In genomic region chr11:35398353-35398752, GRCm38 (mm10) we compare ENCODE assay signal across 21 mouse cellular contexts.
DNase-seq lines count a peak whose midpoint lies in the region; ATAC-seq and TF ChIP-seq lines count a peak whose summit lies in the region.
"Had no signal": no experiment of that assay in that cellular context is flagged by ENCODE, and none has a peak within 500 bp of the region (broad histone marks: within the 10 kb centered on the region; RNA-seq: fewer than 3 reads in every experiment).

No protein-coding gene starts in this region.

- TF ChIP-seq CTCF in layer of hippocampus, adult 2 months (conservative IDR thresholded peaks at IDR 0.05), result no peak

- peak overlapping the region; percentile 70; the same call in 1 of the 2 replicates for H3K27ac ChIP-seq in layer of hippocampus, adult 2 months

- peak; percentile 71 for ATAC-seq in frontal cortex, adult (ENCODE audit: low TSS enrichment)
- ATAC-seq: activated CD4-positive, CD25-positive, alpha-beta regulatory T cell, adult 4 months; CD4-positive, CD25-positive, alpha-beta regulatory T cell, adult 4 months; Patski had no signal

- no peak for DNase-seq in frontal cortex, postnatal 36 days (ENCODE audit: low spot score in 2 of 2)
- DNase-seq in layer of hippocampus, adult 2 months (ENCODE audit: low spot score in 2 of 2), result no peak
- DNase-seq in layer of hippocampus, adult 9-11 months, result no peak
- peak; percentile 24 for DNase-seq in right cerebral cortex, adult 18-20 months
- DNase-seq in right cerebral cortex, postnatal 25 days, result no peak
- peak; percentile 63 for DNase-seq in brain, adult 2 months (ENCODE audit: low read depth, low spot score)
- DNase-seq in urinary bladder, postnatal 14 days (ENCODE audit: low spot score), result no peak
- DNase-seq: adrenal gland, adult 2 months; adrenal gland, adult 8-10 months; adrenal gland, postnatal 10 days; adrenal gland, postnatal 14 days; adrenal gland, postnatal 25 days; adrenal gland, postnatal 36 days; B cell, adult 2 months; cerebellum, adult 11 months; cerebellum, adult 11-12 months; cerebellum, adult 18-20 months had no signal

- H3K4me3 ChIP-seq in layer of hippocampus, adult 2 months, result no peak overlapping the region

Comparison
In these comparisons a context has a peak if more than half of its experiments do, and no peak if none do; other contexts are left out.
1. DNase-seq: peak in right cerebral cortex, adult 18-20 months (single experiment) and brain, adult 2 months (single experiment); none in frontal cortex, postnatal 36 days (0 of 2), layer of hippocampus, adult 2 months (0 of 2), layer of hippocampus, adult 9-11 months (single experiment), right cerebral cortex, postnatal 25 days (single experiment) and urinary bladder, postnatal 14 days (single experiment).